Comparison of ENCODE assay signal across 8 mouse cellular contexts in genomic region chr1:98094811-98095245, GRCm38 (mm10). TPM values are rescaled to one million over a fixed set of nuclear protein-coding genes. Genes with fewer than 3 reads are reported as not detected.
DNase-seq lines count a peak whose midpoint lies in the region; ATAC-seq and TF ChIP-seq lines count a peak whose summit lies in the region.

No protein-coding gene starts in this region.

- TF ChIP-seq CTCF in kidney, adult 2 months (conservative IDR thresholded peaks at IDR 0.05; ENCODE audit: insufficient read depth, insufficient read length, low read depth, low read length) = no peak
- TF ChIP-seq CTCF in G1E (IDR thresholded peaks at IDR 0.05; ENCODE audit: low read depth, low read length) = no peak

- peak overlapping the region; percentile 67 for H3K4me2 ChIP-seq in limb, embryonic 12.5 days
- H3K4me2 ChIP-seq in midbrain, embryonic 12.5 days (replicated peaks) = peak overlapping the region; percentile 68

- ATAC-seq in G1E (ENCODE audit: extremely low read depth, insufficient number of reproducible peaks, low FRiP score, poor library complexity, severe bottlenecking) = no peak
- ATAC-seq in limb, embryonic 12.5 days (ENCODE audit: insufficient number of reproducible peaks, insufficient read depth, low FRiP score, low TSS enrichment, low read depth) = peak; percentile 53
- ATAC-seq in midbrain, embryonic 12.5 days (ENCODE audit: low FRiP score, low read depth) = peak; percentile 69

- H3K36me3 ChIP-seq in kidney, adult 2 months (ENCODE audit: control insufficient read depth, insufficient read depth, low read length) = no peaks in the 10 kb centered on the region
- no peaks in the 10 kb centered on the region for H3K36me3 ChIP-seq in G1E (replicated peaks)
- no peaks in the 10 kb centered on the region for H3K36me3 ChIP-seq in embryonic facial prominence, embryonic 10.5 days (replicated peaks)
- no peaks in the 10 kb centered on the region for H3K36me3 ChIP-seq in limb, embryonic 12.5 days
- H3K36me3 ChIP-seq in midbrain, embryonic 12.5 days = no peaks in the 10 kb centered on the region

- peaks cover 45% of the 10 kb centered on the region for H3K9me3 ChIP-seq in G1E (replicated peaks)
- no peaks in the 10 kb centered on the region for H3K9me3 ChIP-seq in embryonic facial prominence, embryonic 10.5 days
- H3K9me3 ChIP-seq in limb, embryonic 12.5 days = no peaks in the 10 kb centered on the region
- H3K9me3 ChIP-seq in midbrain, embryonic 12.5 days = no peaks in the 10 kb centered on the region

- peak overlapping the region; percentile 75 for H3K27ac ChIP-seq in kidney, adult 2 months (ENCODE audit: insufficient read depth, low read depth, low read length)
- H3K27ac ChIP-seq in embryonic facial prominence, embryonic 10.5 days (replicated peaks) = peak overlapping the region; percentile 91
- peak overlapping the region; percentile 74 for H3K27ac ChIP-seq in limb, embryonic 12.5 days
- H3K27ac ChIP-seq in midbrain, embryonic 12.5 days (replicated peaks) = peak overlapping the region; percentile 84

- peak overlapping the region; percentile 95 for H3K4me3 ChIP-seq in kidney, adult 2 months (ENCODE audit: insufficient read depth, low read depth, low read length)
- H3K4me3 ChIP-seq in G1E (ENCODE audit: low read depth, low read length) = peak overlapping the region; percentile 7; the same call in 1 of the 2 replicates
- H3K4me3 ChIP-seq in embryonic facial prominence, embryonic 10.5 days = peak overlapping the region; percentile 79
- peak overlapping the region; percentile 71 for H3K4me3 ChIP-seq in limb, embryonic 12.5 days (replicated peaks)
- peak overlapping the region; percentile 74 for H3K4me3 ChIP-seq in midbrain, embryonic 12.5 days

- no peak for TF ChIP-seq POLR2A in kidney, adult 2 months (IDR thresholded peaks at IDR 0.05; ENCODE audit: low read depth, low read length)

- DNase-seq in kidney, adult 2 months = peak; percentile 52
- no peak for DNase-seq in kidney, adult 11 months
- DNase-seq in G1E (ENCODE audit: low spot score) = no peak
- DNase-seq in embryonic facial prominence, embryonic 10.5 days (ENCODE audit: low spot score) = no peak
- DNase-seq in heart, postnatal 4 days = peak; percentile 55
- no peak for DNase-seq in thymus, postnatal 0 days (ENCODE audit: low spot score)

- WGBS in kidney, adult 2 months = under 1% methylated on average over 20 of the region's 20 CpGs
- WGBS in embryonic facial prominence, embryonic 10.5 days = under 1% methylated on average over 20 of the region's 20 CpGs
- under 1% methylated on average over 20 of the region's 20 CpGs for WGBS in limb, embryonic 12.5 days
- under 1% methylated on average over 20 of the region's 20 CpGs for WGBS in midbrain, embryonic 12.5 days

- H3K9ac ChIP-seq in limb, embryonic 12.5 days (replicated peaks) = peak overlapping the region; percentile 71
- peak overlapping the region; percentile 74 for H3K9ac ChIP-seq in midbrain, embryonic 12.5 days (replicated peaks)

- H3K4me1 ChIP-seq in kidney, adult 2 months (ENCODE audit: control insufficient read depth, insufficient read depth, low read length) = peaks cover 4% of the 10 kb centered on the region; the same call in 1 of the 2 replicates
- no peaks in the 10 kb centered on the region for H3K4me1 ChIP-seq in G1E (ENCODE audit: insufficient read depth, low read depth, low read length)
- H3K4me1 ChIP-seq in embryonic facial prominence, embryonic 10.5 days = peaks cover 7% of the 10 kb centered on the region
- H3K4me1 ChIP-seq in limb, embryonic 12.5 days (replicated peaks) = peaks cover 3% of the 10 kb centered on the region
- H3K4me1 ChIP-seq in midbrain, embryonic 12.5 days = peaks cover 13% of the 10 kb centered on the region

- H3K27me3 ChIP-seq in kidney, adult 2 months (replicated peaks; ENCODE audit: control insufficient read depth, insufficient read depth, low read length) = no peaks in the 10 kb centered on the region
- no peaks in the 10 kb centered on the region for H3K27me3 ChIP-seq in G1E (ENCODE audit: insufficient read depth, low read length)
- H3K27me3 ChIP-seq in embryonic facial prominence, embryonic 10.5 days (replicated peaks; ENCODE audit: low read depth, poor library complexity, severe bottlenecking) = peaks cover 15% of the 10 kb centered on the region
- H3K27me3 ChIP-seq in limb, embryonic 12.5 days = no peaks in the 10 kb centered on the region
- H3K27me3 ChIP-seq in midbrain, embryonic 12.5 days = no peaks in the 10 kb centered on the region

RNA-seq across cellular contexts. Expression of gene Pam, which starts 0.6 kb away (rescaled TPM):
- polyA plus RNA-seq in kidney, adult 2 months (2012; rRNA removed) = 54.7 and 97.4 TPM in 2 replicates
- not detected in 2 replicates for total RNA-seq in G1E (2014; fragmentation: Nextera tagmentation)
- 0.60 and 0.64 TPM in 2 replicates for total RNA-seq in G1E (2017)
- not detected in 2 replicates for polyA plus RNA-seq in G1E (2012)
- 11.3 and 11.7 TPM in 2 replicates for polyA plus RNA-seq in embryonic facial prominence, embryonic 10.5 days (2016; fragmentation: Nextera tagmentation; extraction: Ambion mirVana)
- total RNA-seq in heart, postnatal 4 days (2021) = 100 to 1,000 TPM; 888 to 905 TPM
- 25.9 and 33.0 TPM in 2 replicates for polyA plus RNA-seq in limb, embryonic 12.5 days (2016; fragmentation: Nextera tagmentation; extraction: Ambion mirVana)
- polyA plus RNA-seq in midbrain, embryonic 12.5 days (2016; fragmentation: Nextera tagmentation; extraction: Ambion mirVana) = 27.2 and 28.7 TPM in 2 replicates
- polyA plus RNA-seq in thymus, postnatal 0 days (2015; fragmentation: Nextera tagmentation; extraction: Ambion mirVana) = 17.3 and 18.0 TPM in 2 replicates

Comparison
In these comparisons a context has a peak if more than half of its experiments do, and no peak if none do; other contexts are left out.
1. DNase-seq: peak in kidney, adult 2 months (single experiment) and heart, postnatal 4 days (single experiment); none in kidney, adult 11 months (single experiment), G1E (single experiment), embryonic facial prominence, embryonic 10.5 days (single experiment) and thymus, postnatal 0 days (single experiment).
2. H3K4me3 ChIP-seq: peak in every context shown above with its lines; median percentile 95 in kidney, adult 2 months; 79 in embryonic facial prominence, embryonic 10.5 days; 74 in midbrain, embryonic 12.5 days; 71 in limb, embryonic 12.5 days; 7 in G1E.
3. RNA of gene Pam, which starts 0.6 kb away (polyA plus RNA-seq): 54.7 to 97.4 TPM in kidney, adult 2 months, 25.9 to 33.0 TPM in limb, embryonic 12.5 days, 27.2 to 28.7 TPM in midbrain, embryonic 12.5 days, 17.3 to 18.0 TPM in thymus, postnatal 0 days and 11.3 to 11.7 TPM in embryonic facial prominence, embryonic 10.5 days; not detected in G1E; every median in the first group is over 10 times any median in the second.
4. Peak in every context shown above with its lines, with median percentiles within 50 percentile points of each other: H3K27ac ChIP-seq.